Mouse (Mus musculus): ENCODE data around the gene Nudt3.

DNA sequence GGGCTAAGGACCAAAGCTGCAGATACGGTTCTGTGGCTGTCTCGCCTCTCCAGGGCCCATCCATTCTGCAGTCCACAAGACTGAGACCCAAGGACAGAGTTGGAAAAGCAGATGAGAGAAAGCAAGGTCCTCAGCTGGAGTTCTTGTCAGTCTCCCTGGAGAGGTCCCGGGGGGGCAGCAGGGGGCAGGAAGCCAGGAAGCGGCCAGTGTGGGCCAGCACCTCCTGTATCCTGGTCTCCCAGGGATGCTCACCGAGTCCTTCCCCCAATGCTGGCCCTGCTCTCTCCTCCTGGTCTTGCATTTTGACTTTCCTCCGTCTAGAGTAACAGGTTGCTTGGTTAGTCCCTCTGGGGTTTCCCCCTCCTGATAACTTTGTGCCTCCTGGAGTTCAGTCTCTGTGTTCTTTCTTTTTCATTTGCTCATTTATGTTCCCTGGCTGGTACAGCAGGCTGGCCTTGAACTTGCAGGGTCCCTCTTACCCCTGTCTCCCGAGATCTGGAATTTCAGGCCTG, 76.7 kb downstream of the Nudt3 start:
- TF ChIP-seq CTCF (IDR thresholded peaks at IDR 0.05; ENCODE audit: low read depth) = no peak
- TF ChIP-seq EP300 (IDR thresholded peaks at IDR 0.05; ENCODE audit: low read depth) = no peak
